Mouse (Mus musculus) thymus, adult 18-20 months (tissue): Measurements from ENCODE around the gene Gdf1.
A peak's percentile ranks its signal among the peaks of the same experiment; 100 is the strongest.

ENCODE experiments used
- DNase-seq, 2 experiments: peaks; one replicate each; pipeline ENCODE4 v3.0.0; 2022; ENCODE audit warnings: mixed read lengths in 2 of 2

Gdf1 gene

GRCm38 (mm10) chr8:70366588-70366987 is 37.0 kb downstream of the Gdf1 start:
- no peak for DNase-seq

- no peak for DNase-seq
These were observed 40.9 kb downstream of the Gdf1 start for GRCm38 (mm10) chr8:70370476-70370875.

GRCm38 (mm10) chr8:70371951-70372350 is 42.3 kb downstream of the Gdf1 start:
- DNase-seq, result no peak

GRCm38 (mm10) chr8:70373397-70374317 is 44.0 kb downstream of the Gdf1 start, which contains the start of gene Comp:
Gene Comp, plus strand, starts transcription at chr8:70373558.
- no peak for DNase-seq

- peak in 1 of 2 experiments; percentile 33 for DNase-seq
These were observed 44.8 kb downstream of the Gdf1 start for GRCm38 (mm10) chr8:70374318-70374927.

- DNase-seq, result no peak
These were observed 45.7 kb downstream of the Gdf1 start for GRCm38 (mm10) chr8:70375212-70375859.

GRCm38 (mm10) chr8:70376275-70376741 is 46.7 kb downstream of the Gdf1 start:
- no peak for DNase-seq

- DNase-seq, result no peak
These were observed 47.4 kb downstream of the Gdf1 start for GRCm38 (mm10) chr8:70377049-70377448.

GRCm38 (mm10) chr8:70380069-70380468 is 50.5 kb downstream of the Gdf1 start:
- DNase-seq, result no peak
